Mouse (Mus musculus) layer of hippocampus, adult 9-10 months (tissue): ENCODE data around the gene Col16a1.

Experiments
- DNase-seq: peaks from one replicate; pipeline ENCODE4 v3.0.0; 2022; ENCODE audit warnings: low spot score

The Col16a1 gene

GRCm38 (mm10) chr4:130047331-130048202, at the start of gene Col16a1:
Gene Col16a1, plus strand, starts transcription at chr4:130047840.
- DNase-seq = no peak

- DNase-seq = no peak
These were observed 49.5 kb upstream of the Col16a1 start for GRCm38 (mm10) chr4:129998124-129998523.

GRCm38 (mm10) chr4:130001710-130002109, 45.9 kb upstream of the Col16a1 start:
- no peak for DNase-seq

- no peak for DNase-seq
These were observed 45.5 kb upstream of the Col16a1 start for GRCm38 (mm10) chr4:130002157-130002556.

- no peak for DNase-seq
These were observed 42.0 kb upstream of the Col16a1 start for GRCm38 (mm10) chr4:130005593-130005992.

GRCm38 (mm10) chr4:130006533-130006932, 41.1 kb upstream of the Col16a1 start:
- no peak for DNase-seq

- no peak for DNase-seq
These were observed 38.6 kb upstream of the Col16a1 start for GRCm38 (mm10) chr4:130009043-130009442.

GRCm38 (mm10) chr4:130010723-130011122, 36.9 kb upstream of the Col16a1 start:
- DNase-seq = no peak

- no peak for DNase-seq
These were observed 35.4 kb upstream of the Col16a1 start for GRCm38 (mm10) chr4:130012234-130012633.

GRCm38 (mm10) chr4:130013111-130013510, 34.5 kb upstream of the Col16a1 start:
- DNase-seq = no peak

- no peak for DNase-seq
These were observed 31.6 kb upstream of the Col16a1 start for GRCm38 (mm10) chr4:130016010-130016409.

GRCm38 (mm10) chr4:130017036-130017674, 30.5 kb upstream of the Col16a1 start:
- no peak for DNase-seq

GRCm38 (mm10) chr4:130022952-130023351, 24.7 kb upstream of the Col16a1 start:
- no peak for DNase-seq

- no peak for DNase-seq
These were observed 24.0 kb upstream of the Col16a1 start for GRCm38 (mm10) chr4:130023511-130024231.

- DNase-seq = no peak
These were observed 22.1 kb upstream of the Col16a1 start for GRCm38 (mm10) chr4:130025544-130025943.

GRCm38 (mm10) chr4:130031146-130031545, 16.5 kb upstream of the Col16a1 start:
- DNase-seq = no peak

- DNase-seq = no peak
These were observed 14.1 kb upstream of the Col16a1 start for GRCm38 (mm10) chr4:130033496-130033895.

- no peak for DNase-seq
These were observed 11.5 kb upstream of the Col16a1 start for GRCm38 (mm10) chr4:130036112-130036511.

GRCm38 (mm10) chr4:130036573-130037401, 10.9 kb upstream of the Col16a1 start:
- DNase-seq = no peak

- no peak for DNase-seq
These were observed 8.3 kb upstream of the Col16a1 start for GRCm38 (mm10) chr4:130039351-130039750.

- DNase-seq = no peak
These were observed 6.6 kb upstream of the Col16a1 start for GRCm38 (mm10) chr4:130041076-130041475.

- DNase-seq = no peak
These were observed 3.4 kb upstream of the Col16a1 start for GRCm38 (mm10) chr4:130044211-130044610.
